Mouse (Mus musculus): ENCODE data around the gene Slc51a. TPM values are rescaled to one million over a fixed set of nuclear protein-coding genes. Genes with fewer than 3 reads are reported as not detected.

Gene Slc51a
- 0.14 and 0.17 TPM in 2 replicates for polyA plus RNA-seq (2012; rRNA removed)

GRCm38 (mm10) chr16:32487234-32488111 is at the start of gene Slc51a:
Gene Slc51a (minus strand): TSS chr16:32487879.

GRCm38 (mm10) chr16:32495965-32496364 is 8.3 kb upstream of the Slc51a start, which contains the start of gene Zdhhc19:
Gene Zdhhc19 (plus strand): TSS chr16:32496265.

DNA sequence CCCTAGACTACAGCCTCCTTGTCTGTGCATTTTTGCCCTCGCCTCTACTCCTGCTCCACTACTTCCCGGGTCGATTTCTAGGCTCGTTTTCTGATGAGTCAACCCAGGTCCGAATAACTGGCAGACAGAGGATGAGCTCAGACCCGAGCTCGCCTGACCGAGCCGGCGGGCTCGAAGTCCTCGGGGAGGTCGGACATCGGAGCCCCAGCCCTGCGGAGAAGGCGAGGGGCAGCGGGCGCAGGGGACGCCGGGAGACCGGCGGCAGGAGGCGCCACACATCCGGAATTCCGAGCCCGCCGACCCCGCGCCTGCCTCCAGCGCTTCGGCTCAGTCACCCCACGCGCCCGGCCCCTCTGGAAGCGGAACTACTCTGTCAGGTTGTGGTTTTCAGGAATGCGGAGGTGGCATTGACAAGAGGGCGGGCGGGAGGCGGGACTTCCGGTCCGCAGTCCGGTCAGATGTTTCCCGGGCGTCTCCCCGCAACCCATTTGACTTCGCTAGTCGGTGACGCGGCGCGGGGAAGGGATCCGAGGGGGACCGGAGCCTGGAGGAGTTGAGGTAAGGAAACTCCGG is 57.1 kb downstream of the Slc51a start, which contains the start of gene Pcyt1a:
Pcyt1a (plus strand) TSS at position 448 of the 573 bp plus-strand sequence.

Other genes starting within 250 kb of the Slc51a start
- 4.2 and 5.1 TPM in 2 replicates for gene Fbxo45, start 240.7 kb downstream of the Slc51a start, polyA plus RNA-seq (2012; rRNA removed)
- 8.9 and 9.0 TPM in 2 replicates for gene Wdr53, start 240.7 kb downstream of the Slc51a start, polyA plus RNA-seq (2012; rRNA removed)
- not detected in 2 replicates for gene Smco1, start 216.4 kb downstream of the Slc51a start, polyA plus RNA-seq (2012; rRNA removed)
- gene Rnf168, start 210.4 kb downstream of the Slc51a start, polyA plus RNA-seq (2012; rRNA removed) = 6.9 and 7.9 TPM in 2 replicates
- gene Ubxn7, start 155.6 kb downstream of the Slc51a start, polyA plus RNA-seq (2012; rRNA removed) = 5.0 and 5.1 TPM in 2 replicates
- gene Tm4sf19, start 87.4 kb downstream of the Slc51a start, polyA plus RNA-seq (2012; rRNA removed) = 0.05 and 0.06 TPM in 2 replicates
- 3.0 and 3.1 TPM in 2 replicates for gene Tctex1d2, start 68.2 kb downstream of the Slc51a start, polyA plus RNA-seq (2012; rRNA removed)
- 15.8 and 17.9 TPM in 2 replicates for gene Pcyt1a, start 57.0 kb downstream of the Slc51a start, polyA plus RNA-seq (2012; rRNA removed)
- gene Zdhhc19, start 8.4 kb upstream of the Slc51a start, polyA plus RNA-seq (2012; rRNA removed) = 0.01 TPM in 1 of 2 replicates, not detected in the other
- 263 and 298 TPM in 2 replicates for gene Tfrc, start 121.0 kb upstream of the Slc51a start, polyA plus RNA-seq (2012; rRNA removed)
- 12.2 and 14.2 TPM in 2 replicates for gene Tnk2, start 156.0 kb upstream of the Slc51a start, polyA plus RNA-seq (2012; rRNA removed)
- gene Muc4, start 248.0 kb upstream of the Slc51a start, polyA plus RNA-seq (2012; rRNA removed) = 0.35 and 0.60 TPM in 2 replicates

All from liver, embryonic 14 days (tissue).